Mouse (Mus musculus) neutrophil, adult 5-6 weeks (primary cell): ENCODE results near the gene Ube2g1. TPM values are rescaled to one million over a fixed set of nuclear protein-coding genes. Genes with fewer than 3 reads are reported as not detected.
A peak's percentile ranks its signal among the peaks of the same experiment; 100 is the strongest.
"Not testable (repeated sequence)": the region's sequence is repeated elsewhere in the genome, so short reads cannot be mapped to it uniquely, and the experiment has no call there.

ENCODE experiments used
- ATAC-seq: fragments of 151-379, 151-347 bp; 2 replicates; pipeline ENCODE4 v1.8.0; 2017; ENCODE audit warnings: mild to moderate bottlenecking, moderate TSS enrichment; ENCODE audit not compliant: insufficient number of reproducible peaks, poor library complexity, low FRiP score, severe bottlenecking; ENCODE audit errors: extremely low read depth
- total RNA-seq: library from RNA; stranded (forward); fragments of 200-1000 nt; gene quantifications from 2 replicates; pipeline ENCODE4 v1.2.3, GENCODE M21; 2017

Ube2g1 gene
- total RNA-seq, 1 experiment from 2014 or later, result 33.2 TPM

GRCm38 (mm10) chr11:72686697-72687096 is 79.6 kb downstream of the Ube2g1 start:
- ATAC-seq, result no peak

- ATAC-seq, result 0 out of 2 replicates have a peak, but pooled peaks have one; percentile 30
Measured at GRCm38 (mm10) chr11:72688242-72688641, 81.2 kb downstream of the Ube2g1 start.

DNA sequence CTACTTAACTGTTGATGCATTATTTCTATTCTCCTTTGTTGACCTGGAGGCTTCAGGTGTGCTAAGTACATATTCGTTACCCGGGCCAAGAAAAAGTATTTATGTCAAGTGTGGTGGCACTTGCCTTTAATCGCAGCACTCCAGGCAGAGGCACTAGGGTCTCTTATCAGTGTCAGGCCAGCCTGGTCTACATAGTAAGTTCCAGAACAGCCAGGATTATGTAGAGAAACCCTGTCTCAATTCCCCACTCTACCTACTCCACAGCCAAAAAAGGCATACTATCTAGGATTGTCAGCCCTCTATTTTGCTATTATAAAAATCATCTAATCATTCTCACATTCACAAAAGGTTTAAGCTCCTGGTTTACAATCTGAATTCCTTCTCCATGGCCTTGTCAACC is 82.0 kb downstream of the Ube2g1 start:
- no peak for ATAC-seq

GRCm38 (mm10) chr11:72689551-72690510 is 82.7 kb downstream of the Ube2g1 start, which contains the start of gene Ankfy1:
TSS of gene Ankfy1 (plus strand) at chr11:72690006.
- ATAC-seq, result peak; percentile 97

GRCm38 (mm10) chr11:72692353-72692752 is 85.3 kb downstream of the Ube2g1 start:
- no peak for ATAC-seq

DNA sequence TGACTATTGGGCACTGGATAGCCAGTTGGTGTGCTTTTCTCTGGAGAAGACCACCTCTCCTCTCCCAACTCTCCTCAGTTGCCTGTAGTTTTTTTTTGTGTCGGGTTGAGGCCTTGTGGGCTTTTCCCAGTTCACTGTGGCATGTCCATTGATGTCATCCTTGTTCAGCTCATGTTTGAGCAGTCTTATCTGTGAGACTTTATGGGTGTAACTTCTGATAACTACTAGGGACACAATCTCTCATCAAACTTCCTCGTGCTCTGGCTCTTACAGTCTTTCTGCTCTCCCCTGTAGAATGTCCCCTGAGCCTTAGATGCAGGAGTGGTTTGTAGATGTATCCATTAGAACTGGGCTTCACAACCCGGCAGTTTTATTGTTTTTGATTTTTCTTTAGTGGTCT is 87.9 kb downstream of the Ube2g1 start:
- ATAC-seq, result no peak

DNA sequence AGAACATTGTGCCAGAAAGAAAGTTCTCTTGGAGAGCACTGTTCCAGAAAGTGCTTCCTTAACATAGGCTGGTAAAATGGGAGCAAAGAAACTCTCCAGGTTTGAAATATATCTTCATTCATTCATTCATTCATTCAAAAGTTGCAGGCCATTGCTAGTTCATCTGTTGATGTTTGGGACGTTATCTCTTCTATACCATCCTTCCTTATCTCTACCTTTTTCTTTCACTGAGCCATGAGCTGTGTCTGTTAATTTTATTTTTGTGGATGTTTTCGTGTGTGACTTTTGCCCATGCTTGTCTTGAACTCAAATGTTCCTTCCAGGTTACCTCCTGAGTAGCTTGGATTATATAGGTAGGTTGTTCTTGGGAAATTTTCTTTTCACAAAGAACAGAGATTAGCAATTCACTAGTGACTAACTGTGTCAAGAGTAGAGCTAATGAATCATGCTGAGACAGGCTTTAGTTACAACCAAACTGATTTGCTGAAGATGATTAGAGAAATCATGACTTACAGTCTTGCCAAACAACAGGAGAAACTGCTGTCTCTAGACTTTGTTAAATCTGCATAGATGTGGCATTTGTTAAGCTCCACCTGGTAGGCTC is 89.4 kb downstream of the Ube2g1 start:
- ATAC-seq, result no peak

DNA sequence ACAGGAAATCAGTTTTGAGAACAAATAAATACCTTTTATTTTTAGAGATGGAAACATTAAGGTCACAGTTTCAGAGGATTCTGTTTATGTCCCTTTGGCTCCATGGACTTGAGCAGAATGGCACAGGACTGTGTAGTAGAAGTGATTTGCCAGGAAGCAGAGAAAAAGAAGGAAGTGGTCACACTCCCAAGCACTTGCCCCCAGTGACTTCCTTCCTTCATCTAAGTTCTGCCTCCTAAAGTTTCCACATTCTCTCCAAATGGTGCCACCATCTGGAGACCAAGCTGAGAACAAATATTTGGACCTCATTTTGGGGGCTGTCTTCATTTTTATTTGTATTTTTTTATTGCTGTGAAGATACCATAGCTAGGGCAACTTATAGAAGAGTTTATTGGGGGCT is 90.2 kb downstream of the Ube2g1 start:
- peak; percentile 41; the same call in 1 of the 2 replicates for ATAC-seq

- ATAC-seq, result not testable (repeated sequence)
Measured at GRCm38 (mm10) chr11:72705111-72705510, 98.0 kb downstream of the Ube2g1 start.

DNA sequence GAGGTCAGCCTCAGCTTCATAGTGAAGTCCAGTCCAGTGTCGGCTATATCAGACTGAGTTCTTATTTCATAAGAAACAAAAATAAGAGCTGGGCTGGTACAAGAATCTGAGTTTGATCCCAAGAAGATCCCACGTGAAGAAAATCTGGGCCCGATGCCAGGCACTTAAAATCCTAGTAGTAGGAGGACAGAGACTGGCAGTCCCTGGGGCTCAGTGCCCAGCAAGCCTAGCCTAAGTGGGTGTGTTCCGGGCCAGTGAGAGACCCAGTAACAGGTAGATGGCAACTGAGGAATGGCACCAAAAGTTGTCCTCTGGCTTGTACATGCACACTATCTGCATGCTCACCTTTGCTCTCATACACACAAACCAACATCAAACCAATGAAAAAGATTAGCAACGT is 105.6 kb downstream of the Ube2g1 start:
- ATAC-seq, result no peak

- ATAC-seq, result no peak
Measured at GRCm38 (mm10) chr11:72718161-72718560, 111.1 kb downstream of the Ube2g1 start.

DNA sequence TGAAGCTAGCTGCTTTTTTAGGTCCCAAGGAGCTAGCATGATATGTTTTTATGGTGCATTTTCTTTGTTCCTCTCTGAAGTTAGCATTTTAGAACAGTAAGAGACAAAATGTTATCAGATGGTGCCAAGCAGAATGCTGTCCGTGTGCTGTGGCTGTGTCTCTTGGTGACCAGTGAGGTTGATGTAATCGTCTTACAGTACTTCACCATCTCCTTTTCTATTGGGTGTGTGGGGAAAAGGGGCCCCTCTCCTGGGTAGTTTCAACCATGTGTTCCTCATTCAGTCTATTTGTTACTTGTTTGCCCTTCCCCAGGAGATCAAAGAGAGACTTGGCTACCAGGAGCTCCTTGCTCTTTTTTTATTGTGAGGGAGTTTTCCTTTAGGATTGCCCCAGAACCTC is 116.1 kb downstream of the Ube2g1 start:
- ATAC-seq, result no peak

GRCm38 (mm10) chr11:72723871-72724270 is 116.8 kb downstream of the Ube2g1 start:
- no peak for ATAC-seq

DNA sequence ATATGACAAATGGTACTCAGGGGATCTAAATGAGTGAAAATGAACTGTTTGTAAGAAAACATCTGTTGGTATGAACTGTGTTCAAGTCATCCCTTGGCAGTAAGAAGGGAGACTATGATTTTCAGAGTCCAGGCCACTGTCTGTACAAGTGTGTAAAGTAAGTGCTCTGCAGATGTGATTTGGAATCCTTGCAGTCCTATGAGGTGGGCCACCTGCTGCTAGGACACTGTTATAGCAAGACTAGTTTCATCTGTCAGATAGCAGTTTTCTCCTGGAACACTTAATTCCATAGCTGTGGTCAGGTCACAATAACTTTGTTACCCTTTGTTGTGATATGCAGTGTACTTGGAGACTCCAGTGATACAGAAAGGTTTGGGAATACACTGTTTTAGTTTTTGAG is 118.9 kb downstream of the Ube2g1 start:
- ATAC-seq, result no peak

- ATAC-seq, result no peak
Measured at GRCm38 (mm10) chr11:72733736-72734135, 126.7 kb downstream of the Ube2g1 start.

DNA sequence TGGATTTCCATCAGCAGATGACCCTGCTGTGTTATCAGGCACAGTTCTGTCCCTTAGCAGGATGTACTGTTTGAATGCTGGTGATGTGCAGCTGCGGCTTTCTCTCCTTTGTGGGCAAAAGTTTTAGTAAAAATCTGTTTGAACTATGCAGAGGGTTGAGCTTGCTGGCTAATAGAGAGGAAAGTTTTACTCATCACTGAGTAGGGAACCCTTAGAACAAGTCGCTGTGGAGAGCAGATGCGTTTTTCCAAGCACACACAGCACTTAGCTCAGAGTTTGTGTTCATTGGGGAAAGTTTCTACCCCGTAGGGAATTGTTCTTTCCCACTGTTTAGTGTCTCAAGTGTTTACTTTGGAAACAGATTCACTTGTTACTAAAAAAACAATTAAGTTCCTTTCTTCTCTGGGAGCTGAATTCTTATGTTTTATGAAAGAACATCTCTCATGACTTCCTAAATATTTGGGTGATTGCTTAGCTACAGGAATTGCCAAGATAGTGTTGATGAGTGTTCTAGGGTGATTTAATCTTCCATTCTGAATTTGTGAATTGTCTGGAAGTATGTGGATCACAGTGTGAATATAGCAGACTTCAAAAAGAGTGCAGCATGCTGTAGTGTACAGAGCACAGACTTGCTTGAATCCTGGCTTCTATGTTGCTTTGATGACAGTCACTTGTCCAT is 127.9 kb downstream of the Ube2g1 start:
- ATAC-seq, result no peak

DNA sequence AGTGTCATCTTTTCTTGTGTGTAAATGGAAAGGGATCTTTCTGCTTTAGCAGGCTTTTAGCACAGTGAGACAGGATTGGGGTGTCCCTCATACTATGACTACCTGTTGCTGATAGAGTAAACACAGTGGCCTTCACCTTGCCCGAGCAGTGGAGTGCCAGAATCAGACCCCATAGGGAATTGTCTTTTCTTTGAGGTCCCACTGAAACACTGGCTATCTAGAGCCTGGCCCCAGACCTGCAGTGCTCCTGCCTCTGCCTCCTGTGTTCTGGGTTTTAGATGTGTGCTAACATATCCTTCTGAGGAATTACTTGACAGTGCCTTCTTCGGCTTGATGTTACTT is 128.4 kb downstream of the Ube2g1 start:
- no peak for ATAC-seq
